Mouse (Mus musculus) forebrain, postnatal 0 days (tissue): ENCODE data around the gene Slfn1. TPM values are rescaled to one million over a fixed set of nuclear protein-coding genes. Genes with fewer than 3 reads are reported as not detected.

Experiments used
- ATAC-seq: fragments of 200-750 bp; cut with Nextera tagmentation; 2 replicates; pipeline ENCODE4 v1.8.0; 2017; ENCODE audit warnings: mild to moderate bottlenecking, moderate library complexity
- DNase-seq: peaks from one replicate; pipeline ENCODE4 v3.0.0-alpha.2; 2015
- H3K27ac ChIP-seq: fragments of 300-500 bp; sonication (generic); 2 replicates; pipeline ENCODE4 v1.5.1; 2014; ENCODE audit warnings: low read depth, mild to moderate bottlenecking, antibody characterized with exemption, low read length, moderate library complexity, mixed read lengths
- H3K27me3 ChIP-seq: fragments of 300-500 bp; sonication (generic); 2 replicates; pipeline ENCODE4 v1.6.1; 2014; ENCODE audit warnings: mild to moderate bottlenecking, low read length, mixed read lengths; ENCODE audit not compliant: insufficient read depth
- H3K36me3 ChIP-seq: fragments of 300-500 bp; sonication (generic); 2 replicates; pipeline ENCODE4 v1.6.1; 2014; ENCODE audit warnings: mild to moderate bottlenecking, moderate library complexity; ENCODE audit not compliant: insufficient read depth
- H3K4me1 ChIP-seq: fragments of 300-500 bp; sonication (generic); 2 replicates; pipeline ENCODE4 v1.6.1; 2014; ENCODE audit warnings: antibody characterized with exemption; ENCODE audit not compliant: insufficient read depth
- H3K4me2 ChIP-seq: fragments of 300-500 bp; sonication (generic); 2 replicates; pipeline ENCODE4 v1.6.1; 2014; ENCODE audit warnings: low read depth, mild to moderate bottlenecking, moderate library complexity
- H3K4me3 ChIP-seq: fragments of 300-500 bp; sonication (generic); 2 replicates; pipeline ENCODE4 v1.5.1; 2014; ENCODE audit warnings: low read depth, low read length, mixed read lengths
- H3K9ac ChIP-seq: fragments of 300-500 bp; sonication (generic); 2 replicates; pipeline ENCODE4 v1.6.1; 2014; ENCODE audit warnings: mild to moderate bottlenecking
- H3K9me3 ChIP-seq: fragments of 300-500 bp; sonication (generic); 2 replicates; pipeline ENCODE4 v1.6.1; 2016; ENCODE audit warnings: low read length
- CTCF ChIP-seq: sonication (generic); IDR thresholded peaks from 2 replicates; pipeline ENCODE4 v1.5.1; 2016; ENCODE audit warnings: antibody characterized with exemption, control low read depth, low read depth
- WGBS: fragments of 180-500 bp; shearing (Covaris S2); extraction: QIAGEN DNeasy Blood & Tissue Kit; methylation state at CpG from one replicate; pipeline ENCODE4 v1.1.7; 2014; 5-methylcytosine and 5-hydroxymethylcytosine counted together
- polyA plus RNA-seq: library from polyadenylated mRNA; unstranded; fragments of >200 nt; fragmentation: Nextera tagmentation; extraction: Ambion mirVana; gene quantifications from 2 replicates; pipeline ENCODE4 v1.2.1, GENCODE M21; 2015
- total RNA-seq: library from RNA; depleted of rRNA; stranded (reverse); fragments of >200 nt; gene quantifications from 2 replicates; pipeline ENCODE4 v1.2.3, GENCODE M21; 2014; rRNA removed

The Slfn1 gene
- total RNA-seq (0.14 TPM in 1 of 2 replicates, not detected in the other), polyA plus RNA-seq (0.08 TPM in 1 of 2 replicates, not detected in the other)

DNA sequence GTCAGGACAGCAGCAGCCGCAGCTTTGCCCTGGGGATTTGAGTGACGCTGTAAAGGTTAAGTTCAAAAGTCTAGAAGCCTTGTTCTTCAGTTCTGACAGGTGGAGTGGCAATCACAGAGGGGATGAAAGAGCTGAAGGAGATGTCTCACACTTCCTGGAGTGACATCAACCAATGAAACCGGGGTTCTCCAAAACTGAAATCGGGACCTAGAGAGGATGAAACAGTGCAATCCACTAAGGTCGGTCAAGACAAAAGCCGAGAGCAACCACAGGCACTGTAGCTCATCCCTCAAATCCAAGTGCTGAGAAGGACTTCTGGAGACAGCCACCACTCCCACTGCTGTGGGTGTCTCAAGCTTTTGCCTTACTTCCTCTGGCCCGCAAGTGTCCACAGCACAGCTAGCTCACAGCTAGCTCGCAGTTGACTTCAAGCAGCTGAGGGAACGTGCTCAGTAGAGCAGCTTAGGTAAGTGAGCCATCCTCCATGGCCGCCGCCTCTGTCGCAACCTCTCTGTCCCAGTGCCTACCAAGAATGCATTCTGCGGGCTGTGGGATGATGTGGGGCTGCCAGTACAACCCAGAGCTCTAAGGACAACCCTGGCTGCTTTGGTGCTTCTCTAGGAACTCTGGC, at the start of gene Slfn1:
Slfn1 (plus strand) TSS at position 253 of the 631 bp plus-strand sequence.
- H3K27ac ChIP-seq: no peak within 1 kb of the TSS
- ATAC-seq (no peak), DNase-seq (no peak)
- H3K9ac ChIP-seq: no peak within 1 kb of the TSS
- no peaks in the 10 kb centered on the region for H3K4me1 ChIP-seq
- WGBS: 88% methylated on average over 13 of the region's 13 CpGs
- no peak for TF ChIP-seq CTCF
- no peaks in the 10 kb centered on the region for H3K27me3 ChIP-seq
- H3K4me3 ChIP-seq: no peak within 1 kb of the TSS
- H3K4me2 ChIP-seq: no peak within 1 kb of the TSS
- H3K9me3 ChIP-seq: no peaks in the 10 kb centered on the region
- H3K36me3 ChIP-seq: no peaks in the 10 kb centered on the region

DNA sequence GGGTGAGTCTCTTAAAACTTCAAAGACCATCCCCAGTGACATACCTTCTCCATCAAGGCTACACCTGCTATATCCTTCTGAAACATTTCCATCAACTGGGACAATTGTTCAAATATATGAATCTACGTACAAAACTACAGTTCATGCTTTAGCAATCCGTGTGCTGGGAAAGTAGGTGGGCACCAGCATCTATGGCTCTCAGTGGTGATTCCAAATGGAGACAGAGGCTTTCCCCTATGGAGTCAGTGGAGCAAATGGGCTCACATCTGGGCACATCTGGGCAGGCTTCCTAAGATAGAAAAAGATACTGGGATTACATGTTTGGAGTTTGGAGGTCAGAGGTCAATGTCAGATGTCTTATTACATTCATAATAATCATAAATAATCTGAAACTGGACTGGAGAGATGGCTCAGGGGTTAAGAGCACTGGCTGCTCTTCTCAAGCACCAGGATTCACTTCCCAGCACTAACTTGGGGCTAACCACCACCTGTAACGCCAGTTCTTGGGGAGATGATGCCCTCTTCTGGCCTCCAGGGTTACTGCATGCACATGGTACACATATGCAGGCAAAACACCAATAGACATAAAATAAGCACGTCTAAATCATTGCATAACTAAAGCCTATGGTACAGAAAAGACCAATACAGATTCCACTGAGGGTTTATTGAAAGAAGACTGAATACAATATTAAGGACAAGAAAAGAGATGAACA, 48.5 kb upstream of the Slfn1 start:
- no peak overlapping the region for H3K4me3 ChIP-seq
- 82% methylated on average over 4 of the region's 4 CpGs for WGBS
- H3K27ac ChIP-seq: no peak overlapping the region
- H3K4me2 ChIP-seq: no peak overlapping the region
- TF ChIP-seq CTCF: peak; percentile 28; the same call in 1 of the 2 replicates
- no peaks in the 10 kb centered on the region for H3K9me3 ChIP-seq
- H3K4me1 ChIP-seq: no peaks in the 10 kb centered on the region
- ATAC-seq (no peak), DNase-seq (no peak)
- H3K36me3 ChIP-seq: no peaks in the 10 kb centered on the region
- no peaks in the 10 kb centered on the region for H3K27me3 ChIP-seq
- no peak overlapping the region for H3K9ac ChIP-seq

DNA sequence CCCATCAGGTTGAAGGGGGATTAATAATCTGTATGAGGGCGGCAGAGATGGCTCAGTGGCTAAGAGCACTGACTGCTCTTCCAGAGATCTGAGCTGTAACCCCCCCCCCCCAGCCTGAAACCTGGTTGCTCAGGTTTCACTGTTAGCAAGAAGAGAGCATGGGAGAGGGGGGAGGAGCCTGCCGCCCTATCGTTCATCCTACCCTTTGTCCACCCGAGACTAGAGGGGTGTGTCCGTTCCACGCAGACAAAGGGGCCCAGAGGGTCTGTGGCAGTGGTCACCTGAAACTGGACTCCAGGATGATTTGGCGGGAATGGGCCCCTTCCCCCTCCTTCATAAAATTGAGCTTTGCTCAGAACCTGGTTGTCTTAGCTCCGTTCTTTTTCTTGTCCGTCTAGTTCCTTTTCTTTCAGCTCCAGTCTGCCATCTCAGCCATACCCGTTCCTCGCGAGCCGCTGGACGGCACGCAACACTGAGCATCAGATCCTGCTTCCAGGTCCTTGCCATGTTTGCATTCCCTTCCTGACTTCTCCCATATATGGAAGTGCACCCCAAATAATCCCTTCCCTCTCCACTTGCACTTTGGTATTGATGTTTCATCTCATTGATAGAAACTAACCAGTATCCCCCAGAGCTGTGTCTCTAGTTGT, 46.2 kb upstream of the Slfn1 start:
- Histone ChIP-seq H3K4me2 (no peak overlapping the region), H3K27me3 (no peaks in the 10 kb centered on the region), H3K9me3 (no peaks in the 10 kb centered on the region), H3K9ac (no peak overlapping the region), H3K27ac (no peak overlapping the region), H3K36me3 (no peaks in the 10 kb centered on the region), H3K4me3 (no peak overlapping the region), H3K4me1 (no peaks in the 10 kb centered on the region)
- ATAC-seq (no peak), DNase-seq (no peak)
- no peak for TF ChIP-seq CTCF
- WGBS: 78% methylated on average over 15 of the region's 15 CpGs

DNA sequence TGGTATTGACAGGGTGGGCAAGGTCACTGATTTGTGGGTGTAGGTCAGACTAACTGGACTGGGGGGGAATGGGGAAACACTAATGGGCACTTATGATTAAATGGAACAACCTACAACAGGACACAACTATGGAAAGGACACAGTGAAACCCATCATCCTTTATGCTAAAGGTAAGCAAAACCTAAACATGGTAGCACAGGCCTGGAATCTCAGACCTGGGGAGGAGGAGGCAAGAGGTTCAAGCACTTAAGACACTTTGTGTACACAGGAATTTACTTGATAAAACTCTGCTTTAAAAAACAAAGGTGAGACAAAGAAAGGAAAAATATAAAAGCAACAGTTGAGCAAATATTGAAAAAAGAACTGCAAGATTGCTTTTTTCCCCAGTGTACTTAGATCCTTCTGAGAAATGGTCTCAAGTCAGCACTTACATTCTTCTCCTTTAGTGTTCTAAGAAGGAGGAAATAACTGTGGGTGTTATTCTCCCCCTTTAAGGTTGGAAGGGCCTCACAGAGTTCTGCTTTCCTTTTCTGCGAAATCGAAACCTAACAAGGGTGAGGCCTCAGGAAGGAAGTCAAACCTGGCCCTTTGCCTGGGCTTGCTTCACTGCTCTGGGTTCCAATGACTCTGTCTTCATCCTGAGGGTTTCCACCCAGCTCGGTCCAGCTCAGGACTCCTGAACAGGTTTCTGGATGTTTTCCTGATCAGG, 38.8 kb upstream of the Slfn1 start:
- Histone ChIP-seq H3K36me3 (no peaks in the 10 kb centered on the region), H3K27ac (no peak overlapping the region), H3K4me1 (no peaks in the 10 kb centered on the region), H3K27me3 (no peaks in the 10 kb centered on the region), H3K4me3 (no peak overlapping the region), H3K9ac (no peak overlapping the region), H3K9me3 (no peaks in the 10 kb centered on the region), H3K4me2 (no peak overlapping the region)
- DNase-seq (no peak), ATAC-seq (no peak)
- TF ChIP-seq CTCF: no peak
- WGBS: 79% methylated on average over 3 of the region's 3 CpGs

DNA sequence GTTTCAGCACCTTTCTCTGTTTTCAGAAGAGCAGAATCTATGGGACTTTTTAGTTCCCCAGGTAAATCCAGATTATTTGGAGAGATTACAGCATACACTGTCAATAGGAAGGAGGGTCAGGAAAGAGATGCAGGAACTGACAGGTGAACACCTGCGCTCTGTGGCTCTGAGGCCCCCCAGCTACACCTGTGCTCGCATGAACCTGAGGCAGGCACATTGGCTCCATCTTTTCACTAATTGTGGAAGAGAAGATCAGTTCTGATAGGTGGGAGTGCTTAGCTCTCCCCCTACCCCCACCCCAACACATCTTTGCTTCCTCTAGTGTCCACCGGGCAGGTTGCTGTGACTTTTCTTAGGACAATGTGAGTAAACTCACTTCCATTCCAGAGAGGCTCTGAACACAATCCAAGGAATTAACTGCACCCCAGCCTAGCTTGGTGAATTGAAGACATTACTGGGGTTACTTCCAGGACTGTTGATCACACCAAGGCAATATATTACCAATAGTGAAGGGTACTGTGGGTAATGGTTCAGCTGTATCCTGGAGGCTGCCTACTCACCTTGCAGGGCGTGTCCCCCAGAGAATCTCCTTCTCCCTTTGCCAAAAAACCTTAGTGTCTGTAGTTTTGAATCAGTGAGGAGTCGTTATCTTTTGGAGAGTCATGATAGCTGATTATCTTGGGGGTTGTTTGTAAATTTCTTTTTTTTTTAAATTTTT, 38.1 kb upstream of the Slfn1 start:
- 84% methylated on average over 5 of the region's 5 CpGs for WGBS
- ATAC-seq (no peak), DNase-seq (no peak)
- Histone ChIP-seq H3K9ac (no peak overlapping the region), H3K36me3 (no peaks in the 10 kb centered on the region), H3K4me3 (no peak overlapping the region), H3K4me1 (no peaks in the 10 kb centered on the region), H3K27me3 (no peaks in the 10 kb centered on the region), H3K4me2 (no peak overlapping the region), H3K9me3 (no peaks in the 10 kb centered on the region), H3K27ac (no peak overlapping the region)
- TF ChIP-seq CTCF: no peak

DNA sequence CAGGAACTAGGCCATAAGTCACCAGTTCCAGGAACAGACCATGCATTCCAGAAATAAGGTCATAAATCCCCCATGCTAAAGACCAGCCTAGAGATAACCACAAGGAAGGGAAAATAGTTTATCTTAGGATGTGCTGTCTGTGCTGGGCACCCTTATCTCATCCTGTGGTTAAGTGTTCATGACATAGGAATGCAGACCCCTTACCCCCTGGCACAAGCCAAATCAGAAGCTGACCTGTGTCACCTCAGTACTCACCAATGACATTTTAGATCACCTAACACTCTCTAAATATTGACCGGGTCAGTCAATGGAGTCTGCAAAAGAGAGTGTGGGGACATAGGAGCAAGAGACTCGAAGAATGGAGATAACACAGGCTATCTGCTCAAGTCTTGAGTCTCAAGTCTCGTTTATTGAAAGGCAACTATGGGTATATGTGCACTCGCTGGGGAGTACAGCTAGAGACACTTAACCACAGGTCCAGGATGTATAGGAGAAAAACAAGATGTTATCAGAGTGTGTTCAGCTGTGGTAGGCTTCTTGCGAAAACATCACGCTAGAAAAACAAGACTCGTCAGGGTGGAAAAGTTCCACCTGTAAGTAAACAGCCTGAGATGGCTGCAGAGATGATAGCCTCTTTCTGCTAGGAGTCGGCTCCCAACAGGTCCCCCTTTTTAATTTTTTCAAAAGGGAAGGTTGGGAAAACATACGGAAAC, 37.0 kb upstream of the Slfn1 start:
- ATAC-seq: no peak
- DNase-seq: no peak
- 87% methylated on average over 9 of the region's 9 CpGs for WGBS

More for the DNA sequence above, 37.0 kb upstream of the Slfn1 start:
- Histone ChIP-seq H3K9me3 (no peaks in the 10 kb centered on the region), H3K9ac (no peak overlapping the region), H3K36me3 (no peaks in the 10 kb centered on the region), H3K4me3 (no peak overlapping the region), H3K27me3 (no peaks in the 10 kb centered on the region), H3K4me2 (no peak overlapping the region), H3K27ac (no peak overlapping the region), H3K4me1 (no peaks in the 10 kb centered on the region)
- TF ChIP-seq CTCF: no peak
